Mouse (Mus musculus) CH12.LX (cell line): ENCODE results near the gene C2cd2l.
A peak's percentile ranks its signal among the peaks of the same experiment; 100 is the strongest.

ENCODE experiments used
- CHD1 ChIP-seq: IDR thresholded peaks from 2 replicates; pipeline ENCODE4 v1.6.1; 2012; ENCODE audit warnings: low read depth, low read length, improper control_type of control experiment, inconsistent platforms
- CTCF ChIP-seq, 2 experiments: IDR thresholded peaks in 1 of 2; conservative IDR thresholded peaks in 1 of 2; 2 replicates each; pipeline ENCODE4 v1.5.1; 2011 to 2012; ENCODE audit warnings: low read depth in 2 of 2, low read length in 2 of 2, improper control_type of control experiment in 1 of 2, inconsistent platforms in 1 of 2, mild to moderate bottlenecking in 1 of 2, moderate library complexity in 1 of 2
- ELF1 ChIP-seq: IDR thresholded peaks from 2 replicates; pipeline ENCODE4 v1.6.1; 2014; ENCODE audit warnings: low read depth, mild to moderate bottlenecking, inconsistent platforms, low read length, improper control_type of control experiment
- EP300 ChIP-seq: IDR thresholded peaks from 2 replicates; pipeline ENCODE4 v1.6.1; 2011; ENCODE audit warnings: low read length, improper control_type of control experiment
- ETS1 ChIP-seq: conservative IDR thresholded peaks from 2 replicates; pipeline ENCODE4 v1.6.1; 2012; ENCODE audit warnings: low read depth, mild to moderate bottlenecking, inconsistent platforms, low read length, improper control_type of control experiment, moderate library complexity
- MYC ChIP-seq: IDR thresholded peaks from 2 replicates; pipeline ENCODE4 v1.6.1; 2011; ENCODE audit warnings: low read depth, mild to moderate bottlenecking, improper control_type of control experiment, low read length
- POLR2A ChIP-seq: IDR thresholded peaks from 2 replicates; pipeline ENCODE4 v1.6.1; 2011; ENCODE audit warnings: low read depth, mild to moderate bottlenecking, improper control_type of control experiment, low read length
- POLR2AphosphoS2 ChIP-seq: IDR thresholded peaks from 2 replicates; pipeline ENCODE4 v1.6.1; 2011; ENCODE audit warnings: low read depth, low read length, improper control_type of control experiment
- ZC3H11A ChIP-seq: IDR thresholded peaks from 2 replicates; pipeline ENCODE4 v1.6.1; 2012; ENCODE audit warnings: low read depth, mild to moderate bottlenecking, inconsistent platforms, low read length, improper control_type of control experiment
- ZKSCAN1 ChIP-seq: IDR thresholded peaks from 2 replicates; pipeline ENCODE4 v1.6.1; 2012; ENCODE audit warnings: low read depth, inconsistent platforms, low read length, improper control_type of control experiment, borderline replicate concordance
- ZNF384 ChIP-seq: IDR thresholded peaks from 2 replicates; pipeline ENCODE4 v1.6.1; 2012; ENCODE audit warnings: low read depth, low read length, improper control_type of control experiment, inconsistent platforms

GRCm38 (mm10) chr9:44336964-44337363 is 16.9 kb upstream of the C2cd2l start:
- TF ChIP-seq POLR2A (no peak), ZC3H11A (no peak), ZKSCAN1 (no peak), CHD1 (no peak), ZNF384 (no peak), POLR2AphosphoS2 (peak; percentile 79; the same call in 1 of the 2 replicates), EP300 (no peak), CTCF (conservative IDR thresholded peaks at IDR 0.05 in 1 of 2, IDR thresholded peaks at IDR 0.05 in 1 of 2; ENCODE audit: low read depth in 2 of 2, low read length in 2 of 2) (no peak), ELF1 (no peak), ETS1 (no peak), MYC (no peak)
